Mouse (Mus musculus) gastrocnemius, postnatal 36 days (tissue): Measurements from ENCODE around the gene Tssc4. TPM values are rescaled to one million over a fixed set of nuclear protein-coding genes. Genes with fewer than 3 reads are reported as not detected.

ENCODE experiments used
- DNase-seq, 2 experiments: peaks; one replicate each; pipeline ENCODE4 v3.0.0; 2022
- intact Hi-C: fragments of 180-260 bp; cut with DNase I; formaldehyde crosslinking; loops from one replicate; pipeline ENCODE4 v1.15.1; 2025
- total RNA-seq, 2 experiments: library from RNA; stranded (reverse); gene quantifications; 2 replicates each; pipeline ENCODE4 v1.2.3; 2021

Tssc4 gene
- total RNA-seq, 2 experiments from 2014 or later, result 7.8 to 8.4 TPM

GRCm38 (mm10) chr7:143042897-143043300 lies 26.1 kb upstream of the Tssc4 start:
- intact Hi-C loops, result no loop called here
- DNase-seq, result no peak

- intact Hi-C loops, result no loop called here
- DNase-seq, result no peak
Measured at GRCm38 (mm10) chr7:143044049-143044825, 24.8 kb upstream of the Tssc4 start.

- intact Hi-C loops, result no loop called here
- no peak for DNase-seq
Measured at GRCm38 (mm10) chr7:143044826-143045206, 24.2 kb upstream of the Tssc4 start.

DNA sequence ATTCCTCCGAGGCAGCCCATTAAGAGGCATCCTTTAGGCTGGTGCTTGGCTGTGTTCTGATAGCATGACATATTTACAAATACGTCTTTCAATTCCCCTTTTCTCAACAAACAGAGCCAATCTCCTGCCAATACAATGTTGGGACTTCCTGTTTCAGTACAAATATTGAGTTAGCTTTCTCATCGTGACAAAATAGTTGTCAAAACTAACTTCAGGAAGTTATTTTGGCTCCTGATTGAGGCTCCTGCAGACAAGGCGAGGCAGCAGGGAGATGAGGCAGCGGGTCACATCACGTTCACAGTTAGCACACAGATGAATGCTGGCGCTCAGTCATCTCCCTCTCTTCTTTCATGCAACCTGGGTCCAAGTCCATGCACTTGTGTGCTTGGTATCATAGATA lies 22.7 kb upstream of the Tssc4 start:
- intact Hi-C loops, result loop anchor here (2.0 kb wide), 1 partner anchor 30 kb away; no protein-coding TSS in a partner anchor
- no peak for DNase-seq

DNA sequence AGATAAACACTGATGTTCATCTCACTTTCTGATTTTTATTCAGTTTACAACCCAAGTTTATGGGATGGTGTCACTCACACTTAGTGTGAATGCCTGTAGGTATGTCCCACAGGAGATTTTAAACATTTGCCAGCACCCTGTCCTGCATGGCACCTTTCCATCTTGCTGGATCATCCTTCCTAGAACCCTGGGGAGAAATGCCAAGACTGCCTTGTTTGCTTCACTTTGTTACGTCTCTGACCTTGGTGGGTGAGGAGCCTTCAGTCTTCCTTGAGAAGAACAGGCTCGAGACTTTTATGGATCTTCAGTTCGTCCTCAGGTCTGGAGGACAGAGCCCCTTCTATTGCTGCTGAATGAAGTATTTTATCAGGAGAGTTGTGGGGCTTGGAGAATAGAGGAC lies 19.7 kb upstream of the Tssc4 start:
- no peak for DNase-seq
- intact Hi-C loops, result no loop called here

DNA sequence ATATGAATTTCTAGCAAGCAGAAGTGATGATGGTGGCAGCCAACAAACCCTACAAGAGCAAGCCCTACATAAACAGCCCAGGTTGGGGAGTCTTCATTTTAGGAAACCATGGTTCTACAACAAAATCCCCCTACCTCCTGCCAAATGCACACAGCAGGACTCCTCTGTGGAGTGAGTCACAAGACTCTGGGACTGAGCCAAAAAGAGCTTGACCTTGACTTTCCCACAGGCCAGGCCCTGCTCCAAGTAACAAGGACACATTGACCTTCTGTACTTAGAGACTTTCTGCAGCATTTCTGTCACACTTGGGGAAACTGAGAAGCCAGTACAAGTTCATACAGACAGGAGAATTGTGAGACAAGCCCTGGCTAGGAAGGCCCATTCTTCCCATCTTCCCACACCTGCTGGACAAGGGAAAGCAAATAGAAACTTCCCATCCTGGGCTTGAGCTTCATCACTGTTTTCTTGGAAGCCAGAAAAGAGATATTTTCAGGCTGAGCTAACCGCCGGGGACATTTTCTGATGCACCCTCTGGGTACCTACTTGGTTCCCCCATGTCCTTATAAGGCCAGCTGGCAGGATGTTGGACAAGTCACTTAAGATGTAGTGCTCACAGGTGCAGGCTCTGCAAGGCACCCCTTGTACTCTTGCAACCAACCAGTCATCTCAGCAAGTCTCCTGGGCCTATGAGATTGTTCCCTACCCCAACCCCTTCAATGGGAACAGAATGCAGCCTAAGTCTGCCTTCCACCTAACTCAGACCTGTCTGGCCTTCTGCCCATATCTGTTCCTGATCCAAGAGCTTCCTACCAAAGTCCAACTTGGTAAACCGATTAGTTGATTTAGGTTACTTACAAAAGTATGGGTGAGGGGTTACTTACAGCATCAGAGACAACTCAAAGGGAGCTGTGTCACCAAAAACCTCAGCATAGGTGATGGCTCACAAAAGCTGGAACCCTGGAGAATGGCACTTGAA lies 18.9 kb upstream of the Tssc4 start:
- no peak for DNase-seq
- intact Hi-C loops, result no loop called here

GRCm38 (mm10) chr7:143051316-143051715 lies 17.7 kb upstream of the Tssc4 start:
- intact Hi-C loops, result no loop called here
- DNase-seq, result no peak

DNA sequence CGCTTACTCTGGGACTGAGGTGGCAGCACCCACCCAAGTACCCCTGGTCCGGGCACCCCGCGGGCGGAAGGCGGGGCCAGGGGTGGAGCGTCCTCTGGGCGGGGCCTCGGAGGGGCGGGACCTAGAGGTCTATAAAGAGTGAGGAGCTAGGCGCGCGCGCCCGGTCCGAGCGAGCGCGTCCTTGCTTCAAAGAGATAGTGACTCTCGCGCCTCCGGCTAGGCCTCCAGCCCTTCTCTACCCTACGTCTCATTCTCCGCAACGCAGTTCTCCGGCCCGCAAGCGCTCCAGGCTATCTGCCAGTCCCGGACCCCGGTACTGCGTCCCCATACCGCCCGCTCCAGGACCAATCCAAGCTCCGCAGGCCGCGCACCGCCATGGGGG lies 16.4 kb upstream of the Tssc4 start, which contains the start of gene Cd81:
Cd81 (plus strand) TSS at position 114 of the 382 bp plus-strand sequence.
- intact Hi-C loops, result loop anchor here (2.0 kb wide), 1 partner anchor 16 kb away; the partner anchor contains the start of gene Tssc4
- peak; percentile 86 to 90 for DNase-seq

DNA sequence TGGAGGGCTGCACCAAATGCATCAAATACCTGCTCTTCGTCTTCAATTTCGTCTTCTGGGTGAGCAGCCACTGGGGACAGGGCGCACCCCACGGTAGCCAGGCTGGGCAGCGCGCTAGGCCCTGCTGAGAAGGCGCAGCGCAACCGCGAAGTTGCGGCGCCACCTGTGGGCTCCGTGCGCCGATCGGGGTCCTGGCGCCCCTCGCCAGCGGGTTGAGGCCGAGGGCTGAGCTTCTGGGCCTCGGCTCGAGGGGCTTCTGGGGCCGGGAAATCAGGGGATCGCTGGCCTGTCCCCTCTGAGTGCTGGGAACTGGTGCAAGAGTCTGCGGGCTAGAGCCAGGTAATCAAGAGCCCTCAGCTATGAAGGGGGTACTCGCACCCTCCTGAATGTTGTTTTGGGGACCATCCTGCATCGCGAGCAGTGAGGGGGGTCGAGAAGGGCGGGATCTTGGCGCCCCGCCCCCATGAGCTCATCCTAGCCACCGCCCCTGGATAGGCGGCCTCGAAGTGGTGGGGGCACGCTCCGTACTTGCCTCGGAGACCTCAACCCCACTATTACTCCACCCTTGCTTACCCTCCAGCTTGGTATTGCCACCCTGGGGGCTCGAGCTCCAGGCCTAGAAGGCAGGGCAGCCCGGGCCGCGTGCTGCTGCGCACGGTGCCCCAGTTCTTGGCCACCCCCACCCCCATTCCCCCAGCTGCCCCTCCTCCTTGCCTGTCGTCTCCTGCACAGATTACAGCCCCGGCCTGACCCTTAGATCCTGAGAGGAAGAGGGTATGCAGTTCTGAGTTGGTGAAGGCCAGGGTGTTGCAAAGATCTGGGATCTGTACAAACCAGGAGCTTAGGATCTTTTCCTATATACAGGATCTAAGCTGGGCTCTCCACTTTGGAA lies 15.8 kb upstream of the Tssc4 start:
- DNase-seq, result peak; percentile 61 to 71
- intact Hi-C loops, result loop anchor here (2.0 kb wide), 1 partner anchor 16 kb away; the partner anchor contains the start of gene Tssc4

GRCm38 (mm10) chr7:143053961-143054611 lies 15.0 kb upstream of the Tssc4 start:
- DNase-seq, result no peak
- intact Hi-C loops, result loop anchor here (2.0 kb wide), 2 partner anchors 15 to 45 kb away; partner anchors contain the start of gene Tssc4

- DNase-seq, result no peak
- intact Hi-C loops, result loop anchor here (2.0 kb wide), 1 partner anchor 46 kb away; no protein-coding TSS in a partner anchor
Measured at GRCm38 (mm10) chr7:143054612-143054965, 14.5 kb upstream of the Tssc4 start.

GRCm38 (mm10) chr7:143055001-143055400 lies 14.0 kb upstream of the Tssc4 start:
- intact Hi-C loops, result loop anchor here (1.0 to 2.0 kb wide), 2 partner anchors 9 to 46 kb away; no protein-coding TSS in a partner anchor
- no peak for DNase-seq

DNA sequence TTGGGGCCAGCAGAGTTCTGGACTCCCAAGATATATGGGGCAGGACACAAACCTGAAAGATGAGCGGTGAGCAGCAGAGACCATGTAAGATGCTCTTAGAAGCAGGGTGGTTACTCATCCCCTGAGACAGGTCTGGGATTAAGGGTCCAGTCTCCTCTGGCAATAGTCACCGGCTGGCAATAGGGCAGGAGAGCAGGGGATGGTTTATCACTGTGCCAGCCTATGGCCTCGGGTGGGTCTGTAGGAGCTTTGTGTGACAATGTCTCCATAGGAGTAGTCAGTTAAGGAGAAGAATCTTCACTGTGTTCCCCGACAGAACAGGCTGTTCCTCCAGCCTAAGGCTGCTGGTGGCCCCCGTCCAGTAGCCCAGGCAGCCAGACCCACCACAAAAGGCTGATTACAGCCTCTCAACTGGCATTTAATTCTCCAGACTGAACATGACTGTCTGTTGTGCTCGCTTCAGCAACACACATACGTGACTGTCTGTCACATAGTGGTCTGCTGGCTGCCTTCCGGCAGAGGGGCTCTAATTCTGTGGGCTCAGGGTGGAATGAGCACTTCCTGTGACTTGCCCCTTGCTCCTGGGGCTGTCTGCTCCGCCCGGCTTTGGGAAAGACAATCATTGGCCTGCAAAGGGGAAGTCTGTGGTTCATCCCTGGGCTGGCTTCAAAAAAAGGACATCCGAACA lies 13.4 kb upstream of the Tssc4 start:
- intact Hi-C loops, result loop anchor here (1.0 to 2.0 kb wide), 2 partner anchors 9 to 47 kb away; no protein-coding TSS in a partner anchor
- no peak for DNase-seq

DNA sequence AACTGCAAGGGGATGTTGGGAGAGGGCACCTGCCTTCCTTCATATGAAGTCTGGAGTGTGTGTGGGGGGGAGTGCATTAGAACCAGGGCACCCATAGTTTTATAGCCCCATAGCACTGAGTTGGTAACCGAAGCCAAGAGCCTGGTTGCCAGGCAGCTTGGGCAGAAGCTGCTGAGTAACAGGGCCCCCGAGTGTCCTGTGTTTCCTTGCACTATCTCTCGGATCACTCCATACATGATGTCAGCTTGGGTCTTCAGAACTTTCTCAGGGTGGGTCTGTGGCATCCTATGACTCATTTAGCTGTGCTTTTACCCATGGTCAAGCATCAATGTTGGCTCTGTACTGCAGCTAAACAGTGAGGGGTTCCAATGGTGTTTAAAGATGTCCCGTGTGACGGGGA lies 12.0 kb upstream of the Tssc4 start:
- intact Hi-C loops, result no loop called here
- peak in 1 of 2 experiments; percentile 13 for DNase-seq

GRCm38 (mm10) chr7:143057667-143058220 lies 11.3 kb upstream of the Tssc4 start:
- DNase-seq, result no peak
- intact Hi-C loops, result no loop called here

GRCm38 (mm10) chr7:143058221-143058697 lies 10.8 kb upstream of the Tssc4 start:
- intact Hi-C loops, result no loop called here

GRCm38 (mm10) chr7:143059202-143059870 lies 9.7 kb upstream of the Tssc4 start:
- intact Hi-C loops, result no loop called here
- peak; percentile 41 to 54 for DNase-seq

More at GRCm38 (mm10) chr7:143058221-143058697, 10.8 kb upstream of the Tssc4 start:
- no peak for DNase-seq

DNA sequence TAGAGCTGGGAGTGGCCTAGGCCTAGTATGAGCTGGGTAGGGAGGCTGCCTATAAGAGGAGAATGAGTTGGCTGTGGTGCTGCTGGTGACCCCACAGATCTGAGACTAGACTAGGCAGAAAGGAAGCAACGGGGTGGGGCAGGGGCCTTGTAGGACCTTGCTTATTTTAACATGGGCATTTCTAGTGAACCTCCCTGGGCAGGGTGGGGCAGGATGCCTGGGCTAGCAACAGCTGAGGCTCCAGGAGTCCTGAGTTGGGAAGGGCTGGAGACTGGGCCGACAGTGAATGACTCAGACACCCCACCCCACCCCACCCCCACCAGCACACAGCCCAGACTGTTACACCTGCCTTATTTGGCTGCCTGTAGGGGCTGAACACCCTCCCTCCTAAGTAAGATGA lies 6.3 kb upstream of the Tssc4 start:
- intact Hi-C loops, result no loop called here
- no peak for DNase-seq
